Comparison of ENCODE assay signal across 9 mouse cellular contexts in the genomic region with DNA sequence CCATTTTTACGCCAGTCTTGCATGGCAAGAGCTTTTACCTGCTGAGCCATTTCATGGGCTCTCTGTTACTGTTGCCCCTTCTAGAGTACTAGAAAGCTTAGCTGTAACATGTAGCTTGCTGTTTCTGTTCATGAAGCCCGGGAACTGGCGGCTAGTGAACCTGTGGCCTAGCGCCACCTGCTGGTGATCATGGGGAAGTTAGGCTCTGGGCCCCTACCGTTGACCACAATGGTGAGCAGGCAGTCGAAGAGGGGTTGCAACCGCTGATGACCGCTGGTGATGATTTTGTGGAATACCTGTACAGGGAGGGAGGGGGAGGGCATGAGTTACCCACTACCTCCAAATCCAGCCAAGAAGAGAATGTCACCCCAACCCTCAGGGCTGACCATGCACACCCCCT. TPM values are rescaled to one million over a fixed set of nuclear protein-coding genes. Genes with fewer than 3 reads are reported as not detected.
DNase-seq lines count a peak whose midpoint lies in the region; ATAC-seq and TF ChIP-seq lines count a peak whose summit lies in the region.
"Had no signal": no experiment of that assay in that cellular context is flagged by ENCODE, and none has a peak within 500 bp of the region (broad histone marks: within the 10 kb centered on the region; RNA-seq: fewer than 3 reads in every experiment).

No protein-coding gene starts in this region.

- WGBS in forebrain, embryonic 16.5 days: 11% methylated on average over 8 of the region's 8 CpGs
- WGBS in hindbrain, postnatal 0 days: 8% methylated on average over 8 of the region's 8 CpGs
- 7% methylated on average over 8 of the region's 8 CpGs for WGBS in liver, adult 2 months

- peak; percentile 99 for TF ChIP-seq CTCF in hindbrain, postnatal 0 days (IDR thresholded peaks at IDR 0.05; ENCODE audit: low read depth)
- peak; percentile 99 for TF ChIP-seq CTCF in liver, adult 2 months (IDR thresholded peaks at IDR 0.05; ENCODE audit: low read depth, low read length)

- no peaks in the 10 kb centered on the region for H3K27me3 ChIP-seq in forebrain, embryonic 16.5 days (replicated peaks; ENCODE audit: control insufficient read depth, insufficient read depth, low read length)
- H3K27me3 ChIP-seq in hindbrain, postnatal 0 days (ENCODE audit: insufficient read depth, low read length): no peaks in the 10 kb centered on the region
- H3K27me3 ChIP-seq in liver, adult 2 months (ENCODE audit: control insufficient read depth, insufficient read depth, low read length): no peaks in the 10 kb centered on the region

- H3K9ac ChIP-seq in ES-E14 (ENCODE audit: insufficient read depth, low read depth, low read length, poor library complexity, severe bottlenecking): no peak overlapping the region
- no peak overlapping the region for H3K9ac ChIP-seq in forebrain, embryonic 16.5 days (replicated peaks; ENCODE audit: low read depth, low read length)
- H3K9ac ChIP-seq in hindbrain, postnatal 0 days (replicated peaks; ENCODE audit: low read length): no peak overlapping the region
- H3K9ac ChIP-seq in liver, adult 2 months (ENCODE audit: low read depth, low read length): no peak overlapping the region

- no peaks in the 10 kb centered on the region for H3K36me3 ChIP-seq in ES-E14 (ENCODE audit: control insufficient read depth, insufficient read depth, low read length, poor library complexity, severe bottlenecking)
- H3K36me3 ChIP-seq in forebrain, embryonic 16.5 days (ENCODE audit: control insufficient read depth, insufficient read depth): no peaks in the 10 kb centered on the region
- H3K36me3 ChIP-seq in hindbrain, postnatal 0 days (ENCODE audit: insufficient read depth, low read length): peaks cover 24% of the 10 kb centered on the region
- H3K36me3 ChIP-seq in liver, adult 2 months (ENCODE audit: control insufficient read depth, insufficient read depth, low read length): no peaks in the 10 kb centered on the region

- peaks cover 0 to 4% of the 10 kb centered on the region in 2 experiments; a peak in 1 of 4 replicates for H3K4me1 ChIP-seq in ES-E14 (ENCODE audit: control insufficient read depth in 2 of 2, insufficient read depth in 2 of 2, low read length in 2 of 2, poor library complexity in 1 of 2)
- H3K4me1 ChIP-seq in forebrain, embryonic 16.5 days (replicated peaks; ENCODE audit: control insufficient read depth, insufficient read depth, low read length): peaks cover 6% of the 10 kb centered on the region
- peaks cover 6% of the 10 kb centered on the region; the same call in 1 of the 2 replicates for H3K4me1 ChIP-seq in hindbrain, postnatal 0 days (ENCODE audit: insufficient read depth, low read length)
- H3K4me1 ChIP-seq in liver, adult 2 months (ENCODE audit: control insufficient read depth, insufficient read depth, low read length): no peaks in the 10 kb centered on the region

- H3K4me2 ChIP-seq in forebrain, embryonic 16.5 days (ENCODE audit: low read length): no peak overlapping the region
- H3K4me2 ChIP-seq in hindbrain, postnatal 0 days (ENCODE audit: low read depth, low read length): no peak overlapping the region

- in situ Hi-C loops in ES-E14 (cut with MboI; ENCODE audit: low sequenced_read_pairs in 2 of 2, unreplicated experiment in 2 of 2): no loop called here

- no peaks in the 10 kb centered on the region for H3K9me3 ChIP-seq in ES-E14 (ENCODE audit: control insufficient read depth, insufficient read depth, low read depth, low read length)
- H3K9me3 ChIP-seq in forebrain, embryonic 16.5 days (ENCODE audit: control insufficient read depth, low read length): no peaks in the 10 kb centered on the region
- no peaks in the 10 kb centered on the region for H3K9me3 ChIP-seq in hindbrain, postnatal 0 days (ENCODE audit: low read length)

- TF ChIP-seq POLR2A in liver, adult 2 months (IDR thresholded peaks at IDR 0.05; ENCODE audit: extremely low read depth, insufficient read depth, low read length): no peak

- H3K27ac ChIP-seq in ES-E14 (ENCODE audit: insufficient read depth, low read depth, low read length, poor library complexity, severe bottlenecking): no peak overlapping the region
- no peak overlapping the region for H3K27ac ChIP-seq in forebrain, embryonic 16.5 days (ENCODE audit: low read length)
- no peak overlapping the region for H3K27ac ChIP-seq in hindbrain, postnatal 0 days
- no peak overlapping the region for H3K27ac ChIP-seq in liver, adult 2 months (replicated peaks; ENCODE audit: insufficient read depth, low read depth, low read length)

- H3K4me3 ChIP-seq in ES-E14 (ENCODE audit: insufficient read depth in 1 of 2, low read depth in 1 of 2, low read length in 2 of 2, poor library complexity in 1 of 2, severe bottlenecking in 1 of 2): no peak overlapping the region
- H3K4me3 ChIP-seq in forebrain, embryonic 16.5 days (replicated peaks; ENCODE audit: low read length): no peak overlapping the region
- no peak overlapping the region for H3K4me3 ChIP-seq in hindbrain, postnatal 0 days (ENCODE audit: low read length)
- H3K4me3 ChIP-seq in liver, adult 2 months (ENCODE audit: insufficient read depth, low read depth, low read length): no peak overlapping the region

- ATAC-seq in forebrain, embryonic 16.5 days: peak; percentile 57
- peak; percentile 50 for ATAC-seq in hindbrain, postnatal 0 days

- DNase-seq in 3T3-L1 (ENCODE audit: low read depth, low spot score) (peak; percentile 90), ES-E14 (ENCODE audit: low read depth, low spot score) (peak; percentile 66)
- DNase-seq in cerebellum, adult 11-12 months: peak; percentile 68
- DNase-seq in hindbrain, postnatal 0 days (ENCODE audit: low spot score): peak; percentile 90
- DNase-seq in liver, adult 2 months (ENCODE audit: extremely low read depth, low read depth, low spot score): peak; percentile 44
- DNase-seq in neural tube, embryonic 10.5 days (ENCODE audit: extremely low spot score, low spot score): peak; percentile 85
- peak; percentile 64 for DNase-seq in testis, postnatal 14 days (ENCODE audit: low spot score)

- H3K79me2 ChIP-seq in liver, adult 2 months (ENCODE audit: control insufficient read depth, insufficient read depth, low read length): no peaks in the 10 kb centered on the region

TF ChIP-seq in ES-E14, 5 proteins besides CTCF, POLR2A, EP300 and RAD21:
- TF ChIP-seq ZC3H11A (IDR thresholded peaks at IDR 0.05; ENCODE audit: borderline replicate concordance, low read depth, low read length) (peak; percentile 74; the same call in 1 of the 2 replicates), HCFC1 (IDR thresholded peaks at IDR 0.05; ENCODE audit: borderline replicate concordance, insufficient read depth, low read length) (no peak)

RNA-seq across cellular contexts. Expression of a gene that starts 13.4 kb away (rescaled TPM):
- 2.4 and 2.8 TPM in 2 replicates for total RNA-seq in ES-E14 (2012; rRNA removed)
- 46.6 and 58.2 TPM in 2 replicates for polyA plus RNA-seq in forebrain, embryonic 16.5 days (2015; fragmentation: Nextera tagmentation; extraction: Ambion mirVana)
- 78.9 and 87.5 TPM in 2 replicates for total RNA-seq in hindbrain, postnatal 0 days (2014; rRNA removed)
- 55.3 and 58.1 TPM in 2 replicates for polyA plus RNA-seq in hindbrain, postnatal 0 days (2015; fragmentation: Nextera tagmentation; extraction: Ambion mirVana)
- total RNA-seq in liver, adult 2 months (2014; rRNA removed): 0.55 and 1.3 TPM in 2 replicates
- polyA plus RNA-seq in liver, adult 2 months (2012; rRNA removed): 1.1 and 3.1 TPM in 2 replicates

RNA-seq across cellular contexts. Expression of a gene that starts 19.7 kb away (rescaled TPM):
- not detected in 2 replicates for total RNA-seq in ES-E14 (2012; rRNA removed)
- polyA plus RNA-seq in forebrain, embryonic 16.5 days (2015; fragmentation: Nextera tagmentation; extraction: Ambion mirVana): 0.37 TPM in 1 of 2 replicates, not detected in the other
- total RNA-seq in hindbrain, postnatal 0 days (2014; rRNA removed): 2.2 and 3.6 TPM in 2 replicates
- 2.7 and 2.8 TPM in 2 replicates for polyA plus RNA-seq in hindbrain, postnatal 0 days (2015; fragmentation: Nextera tagmentation; extraction: Ambion mirVana)
- total RNA-seq in liver, adult 2 months (2014; rRNA removed): not detected in 2 replicates
- polyA plus RNA-seq in liver, adult 2 months (2012; rRNA removed): not detected in 2 replicates
- total RNA-seq: gastrocnemius, adult 8-10 months had no signal

RNA-seq across cellular contexts. Expression of a gene that starts 27.5 kb away (rescaled TPM):
- total RNA-seq in ES-E14 (2012; rRNA removed): 8.5 and 10.4 TPM in 2 replicates
- polyA plus RNA-seq in forebrain, embryonic 16.5 days (2015; fragmentation: Nextera tagmentation; extraction: Ambion mirVana): 16.8 and 18.3 TPM in 2 replicates
- 70.8 and 72.3 TPM in 2 replicates for total RNA-seq in hindbrain, postnatal 0 days (2014; rRNA removed)
- 17.7 and 18.8 TPM in 2 replicates for polyA plus RNA-seq in hindbrain, postnatal 0 days (2015; fragmentation: Nextera tagmentation; extraction: Ambion mirVana)
- 1.3 and 1.4 TPM in 2 replicates for total RNA-seq in liver, adult 2 months (2014; rRNA removed)
- 2.4 and 2.7 TPM in 2 replicates for polyA plus RNA-seq in liver, adult 2 months (2012; rRNA removed)

RNA-seq across cellular contexts. Expression of a gene that starts 32.3 kb away (rescaled TPM):
- total RNA-seq in ES-E14 (2012; rRNA removed): 0.11 TPM in 1 of 2 replicates, not detected in the other
- polyA plus RNA-seq in forebrain, embryonic 16.5 days (2015; fragmentation: Nextera tagmentation; extraction: Ambion mirVana): 0.10 TPM in 2 replicates
- 0.37 and 0.47 TPM in 2 replicates for total RNA-seq in hindbrain, postnatal 0 days (2014; rRNA removed)
- 0.10 and 0.13 TPM in 2 replicates for polyA plus RNA-seq in hindbrain, postnatal 0 days (2015; fragmentation: Nextera tagmentation; extraction: Ambion mirVana)
- total RNA-seq in liver, adult 2 months (2014; rRNA removed): 0.20 and 0.28 TPM in 2 replicates
- polyA plus RNA-seq in liver, adult 2 months (2012; rRNA removed): 0.26 and 0.50 TPM in 2 replicates

RNA-seq across cellular contexts. Expression of a gene that starts 47.2 kb away (rescaled TPM):
- 0.18 and 0.21 TPM in 2 replicates for total RNA-seq in ES-E14 (2012; rRNA removed)
- 0.24 TPM in 1 of 2 replicates, not detected in the other for polyA plus RNA-seq in forebrain, embryonic 16.5 days (2015; fragmentation: Nextera tagmentation; extraction: Ambion mirVana)
- total RNA-seq in hindbrain, postnatal 0 days (2014; rRNA removed): 0.36 and 0.99 TPM in 2 replicates
- polyA plus RNA-seq in hindbrain, postnatal 0 days (2015; fragmentation: Nextera tagmentation; extraction: Ambion mirVana): 0.20 and 0.34 TPM in 2 replicates
- total RNA-seq in liver, adult 2 months (2014; rRNA removed): not detected in 2 replicates
- polyA plus RNA-seq in liver, adult 2 months (2012; rRNA removed): not detected in 2 replicates
- total RNA-seq: gastrocnemius, adult 8-10 months had no signal

Comparison
In these comparisons a context has a peak if more than half of its experiments do, and no peak if none do; other contexts are left out.
1. RNA of a gene that starts 13.4 kb away (total RNA-seq): 78.9 to 87.5 TPM in hindbrain, postnatal 0 days; 2.4 to 2.8 TPM in ES-E14 and 0.55 to 1.3 TPM in liver, adult 2 months; every median in the first group is over 10 times any median in the second.
2. Peak in every context shown above with its lines, with median percentiles within 50 percentile points of each other: DNase-seq.